Mouse (Mus musculus) limb, embryonic 10.5 days (tissue): ENCODE data around the gene Rab30. TPM values are rescaled to one million over a fixed set of nuclear protein-coding genes. Genes with fewer than 3 reads are reported as not detected.
A peak's percentile ranks its signal among the peaks of the same experiment; 100 is the strongest.
"Not testable (repeated sequence)": the region's sequence is repeated elsewhere in the genome, so short reads cannot be mapped to it uniquely, and the experiment has no call there.

Experiments
- DNase-seq: peaks from one replicate; pipeline ENCODE4 v3.0.0-alpha.2; 2017; ENCODE audit warnings: low spot score
- H3K27ac ChIP-seq: fragments of 300-500 bp; sonication (generic); 2 replicates; pipeline ENCODE4 v1.5.1; 2016; ENCODE audit warnings: mild to moderate bottlenecking
- H3K27me3 ChIP-seq: fragments of 300-500 bp; sonication (generic); 2 replicates; pipeline ENCODE4 v1.6.1; 2016; ENCODE audit warnings: low read depth, mild to moderate bottlenecking; ENCODE audit not compliant: poor library complexity, severe bottlenecking
- H3K36me3 ChIP-seq: fragments of 300-500 bp; sonication (generic); 2 replicates; pipeline ENCODE4 v1.6.1; 2016; ENCODE audit warnings: mild to moderate bottlenecking, moderate library complexity
- H3K4me1 ChIP-seq: fragments of 300-500 bp; sonication (generic); 2 replicates; pipeline ENCODE4 v1.6.1; 2016
- H3K4me3 ChIP-seq: fragments of 300-500 bp; sonication (generic); 2 replicates; pipeline ENCODE4 v1.5.1; 2016; ENCODE audit warnings: mild to moderate bottlenecking, moderate library complexity
- H3K9me3 ChIP-seq: fragments of 300-500 bp; sonication (generic); replicated peaks from 2 replicates; pipeline ENCODE4 v1.6.1; 2016; ENCODE audit warnings: mild to moderate bottlenecking
- WGBS: fragments of 180-500 bp; shearing (Covaris S2); methylation state at CpG from one replicate; pipeline ENCODE4 v1.1.7; 2016; 5-methylcytosine and 5-hydroxymethylcytosine counted together
- polyA plus RNA-seq: library from polyadenylated mRNA; unstranded; fragments of >200 nt; fragmentation: Nextera tagmentation; extraction: Ambion mirVana; gene quantifications from 2 replicates; pipeline ENCODE4 v1.2.1, GENCODE M21; 2016

The Rab30 gene
- polyA plus RNA-seq, 1 experiment from 2014 or later: 11.2 TPM

DNA sequence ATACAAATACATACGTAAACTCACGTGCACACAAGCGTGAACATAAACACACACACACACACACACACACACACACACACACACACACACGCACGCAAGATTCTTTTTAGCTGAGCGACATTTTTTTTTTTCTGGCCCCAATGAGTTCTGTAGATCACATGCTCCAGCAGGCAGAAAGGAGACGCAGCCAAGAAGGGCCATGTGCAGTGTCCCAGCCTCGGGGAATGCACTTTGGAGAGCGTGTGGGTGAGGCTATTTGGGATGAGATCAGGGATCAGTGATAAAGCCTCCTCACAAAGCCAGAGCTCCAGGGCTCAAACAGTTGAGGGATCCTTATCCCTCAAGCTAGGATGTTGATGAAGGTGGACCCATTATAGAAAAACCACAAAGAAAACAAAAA, 24.0 kb downstream of the Rab30 start:
- no peaks in the 10 kb centered on the region for H3K27me3 ChIP-seq
- DNase-seq: no peak
- no peak overlapping the region for H3K4me3 ChIP-seq
- 85% methylated on average over 9 of the region's 9 CpGs for WGBS
- H3K9me3 ChIP-seq: no peaks in the 10 kb centered on the region
- H3K4me1 ChIP-seq: peaks cover 15% of the 10 kb centered on the region
- no peak overlapping the region for H3K27ac ChIP-seq
- H3K36me3 ChIP-seq: no peaks in the 10 kb centered on the region

DNA sequence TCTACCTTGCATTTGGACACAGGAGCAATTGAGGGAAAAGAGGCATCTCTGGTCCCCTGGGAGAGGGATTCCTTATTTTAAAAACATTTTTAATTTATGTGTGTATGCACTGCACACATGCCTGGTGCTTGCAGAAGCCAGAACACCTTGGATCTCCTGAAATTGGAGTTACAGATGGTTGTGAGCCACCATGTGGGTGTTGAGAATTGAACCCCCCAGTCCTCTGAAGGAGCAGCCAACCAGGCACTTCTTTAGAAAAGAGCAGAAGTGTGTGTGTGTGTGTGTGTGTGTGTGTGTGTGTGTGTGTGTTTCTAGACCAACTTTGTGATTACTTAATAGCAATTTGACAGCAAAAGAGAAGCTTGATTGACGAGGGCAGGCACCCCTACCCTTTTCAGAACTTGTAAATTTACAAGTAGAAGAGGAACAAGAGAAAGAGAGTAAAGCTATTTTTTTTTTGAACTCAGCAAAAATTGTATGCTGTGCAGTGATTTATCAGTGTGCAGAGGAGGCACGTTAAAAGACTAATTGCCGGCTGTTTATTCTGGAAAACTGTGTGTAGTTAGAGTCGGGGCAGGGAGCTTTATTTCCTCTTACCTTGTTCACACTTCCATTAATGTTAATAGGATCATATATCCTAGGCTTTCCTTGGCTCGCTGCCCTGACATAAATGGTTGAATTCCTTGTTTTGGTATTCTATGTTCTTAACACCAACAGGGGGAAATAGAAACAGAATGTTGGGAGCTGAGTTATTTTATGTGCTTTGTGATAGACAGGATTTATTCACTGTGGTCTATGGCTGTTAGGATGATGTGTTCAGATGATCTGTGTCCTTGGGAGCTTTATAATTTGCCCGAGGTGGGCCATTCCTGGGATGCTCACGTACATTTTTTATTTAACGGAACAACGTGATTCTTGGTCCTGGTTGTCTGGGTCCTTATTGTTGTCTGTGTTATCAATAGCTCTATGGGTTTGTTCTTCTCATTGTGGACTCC, 25.0 kb downstream of the Rab30 start:
- Histone ChIP-seq H3K36me3 (no peaks in the 10 kb centered on the region), H3K4me1 (peaks cover 15% of the 10 kb centered on the region), H3K4me3 (no peak overlapping the region), H3K9me3 (no peaks in the 10 kb centered on the region), H3K27ac (no peak overlapping the region), H3K27me3 (no peaks in the 10 kb centered on the region)
- 70% methylated on average over 9 of the region's 9 CpGs for WGBS
- DNase-seq: no peak

DNA sequence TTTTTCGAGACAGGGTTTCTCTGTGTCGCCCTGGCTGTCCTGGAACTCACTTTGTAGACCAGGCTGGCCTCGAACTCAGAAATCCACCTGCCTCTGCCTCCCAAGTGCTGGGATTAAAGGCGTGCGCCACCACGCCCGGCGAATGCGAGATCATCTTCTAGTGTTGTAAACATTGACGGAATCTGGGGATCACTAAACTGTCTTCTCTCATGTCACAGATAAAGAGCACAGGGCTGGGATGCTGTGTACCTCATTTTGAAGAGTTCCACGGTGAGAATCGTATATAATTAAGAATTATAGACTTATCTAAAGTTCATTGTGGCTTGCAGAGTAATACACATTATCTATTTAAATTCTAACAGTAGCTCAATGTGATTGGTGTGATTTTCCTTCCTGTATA, 26.7 kb downstream of the Rab30 start:
- peaks cover 15% of the 10 kb centered on the region for H3K4me1 ChIP-seq
- H3K36me3 ChIP-seq, H3K27me3 ChIP-seq, H3K4me3 ChIP-seq, DNase-seq, H3K27ac ChIP-seq, H3K9me3 ChIP-seq: not testable (repeated sequence)
- WGBS: 93% methylated on average over 12 of the region's 12 CpGs

DNA sequence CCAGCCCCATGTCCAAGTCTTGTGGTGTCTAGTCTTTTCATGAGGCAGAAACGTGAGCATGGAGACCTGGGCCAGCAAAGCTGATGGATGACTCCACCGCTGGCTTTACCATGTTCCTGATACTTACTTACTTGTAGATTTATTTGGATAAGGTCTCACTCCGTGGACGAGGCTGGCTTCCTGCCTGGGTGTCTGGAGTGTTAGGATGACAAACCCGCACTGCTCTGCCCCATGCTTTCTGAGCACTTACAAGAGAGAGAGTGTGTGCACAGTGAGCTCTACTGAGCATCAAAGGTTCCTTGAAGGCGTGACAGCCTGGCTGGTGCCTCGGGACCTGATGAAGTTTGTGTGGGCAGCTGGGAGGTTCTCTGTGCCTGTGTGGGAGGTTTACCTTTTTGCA, 27.5 kb downstream of the Rab30 start:
- Histone ChIP-seq H3K4me1 (peaks cover 15% of the 10 kb centered on the region), H3K36me3 (no peaks in the 10 kb centered on the region), H3K27me3 (no peaks in the 10 kb centered on the region), H3K9me3 (no peaks in the 10 kb centered on the region), H3K4me3 (no peak overlapping the region), H3K27ac (no peak overlapping the region)
- DNase-seq: no peak
- 75% methylated on average over 7 of the region's 7 CpGs for WGBS

DNA sequence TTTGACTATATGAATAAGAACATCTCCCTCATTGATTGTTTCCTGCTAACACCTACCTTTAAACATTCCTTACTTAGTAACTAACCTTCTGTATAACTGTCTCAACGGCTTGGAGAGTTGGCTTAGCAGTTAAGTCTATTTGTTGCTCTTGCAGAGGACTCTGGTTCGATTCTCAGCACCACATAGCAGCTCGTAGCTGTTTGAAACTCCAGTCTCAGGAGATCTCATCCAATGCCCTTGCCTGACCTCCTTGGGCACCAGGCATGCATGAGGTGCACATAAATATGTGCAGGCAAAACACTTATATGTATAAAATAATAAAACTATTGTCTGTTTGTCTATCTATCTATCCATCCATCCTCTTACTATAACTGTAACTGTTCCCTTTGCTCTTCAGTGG, 31.6 kb downstream of the Rab30 start:
- H3K36me3 ChIP-seq: no peaks in the 10 kb centered on the region
- no peaks in the 10 kb centered on the region for H3K27me3 ChIP-seq
- H3K9me3 ChIP-seq: no peaks in the 10 kb centered on the region
- WGBS: 90% methylated on average over 3 of the region's 3 CpGs
- no peak for DNase-seq
- no peak overlapping the region for H3K27ac ChIP-seq
- no peak overlapping the region for H3K4me3 ChIP-seq
- H3K4me1 ChIP-seq: peaks cover 32% of the 10 kb centered on the region

DNA sequence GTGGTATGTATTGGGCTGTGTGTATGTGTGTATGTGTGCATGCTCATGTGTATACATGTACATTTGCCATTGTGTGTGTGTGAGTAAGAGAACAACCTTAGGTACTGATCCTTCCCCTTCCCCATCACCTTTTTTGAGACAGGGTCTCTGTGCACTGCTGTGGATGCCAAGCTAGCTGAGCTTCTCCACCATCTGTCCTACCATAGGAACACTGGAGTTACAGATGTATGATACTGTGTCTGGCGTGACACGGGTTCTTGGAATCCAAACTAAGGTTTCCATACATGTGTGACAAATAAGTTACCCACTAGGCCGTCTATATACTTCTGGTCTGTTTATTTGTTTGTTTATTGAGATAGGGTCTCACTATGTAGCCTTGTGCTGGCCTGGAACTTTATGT, 32.2 kb downstream of the Rab30 start:
- Histone ChIP-seq H3K4me3 (no peak overlapping the region), H3K36me3 (no peaks in the 10 kb centered on the region), H3K9me3 (no peaks in the 10 kb centered on the region), H3K27me3 (no peaks in the 10 kb centered on the region), H3K27ac (no peak overlapping the region), H3K4me1 (peaks cover 33% of the 10 kb centered on the region)
- DNase-seq: no peak
- 92% methylated on average over 3 of the region's 3 CpGs for WGBS

DNA sequence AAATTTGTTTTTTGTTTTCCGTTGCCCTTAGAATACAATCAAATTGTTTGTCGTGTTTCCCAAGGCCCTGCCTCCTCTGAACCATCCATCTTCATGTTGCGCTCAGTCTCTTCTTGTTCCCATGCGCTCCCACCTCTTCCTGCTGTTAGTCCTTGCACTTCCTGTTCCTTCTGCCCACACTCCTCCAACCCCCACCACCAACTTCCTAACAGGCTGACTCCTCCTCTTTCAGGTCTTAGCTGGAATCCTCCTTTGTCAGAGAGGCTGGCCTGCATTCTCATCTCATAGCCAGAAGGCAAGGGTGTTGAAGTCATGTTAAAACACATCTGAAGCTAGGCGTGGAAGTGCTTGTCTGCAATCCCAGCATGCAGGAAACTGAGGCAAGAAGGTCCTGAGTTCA, 33.3 kb downstream of the Rab30 start:
- Histone ChIP-seq H3K4me1 (peaks cover 39% of the 10 kb centered on the region), H3K27me3 (no peaks in the 10 kb centered on the region), H3K4me3 (no peak overlapping the region), H3K36me3 (no peaks in the 10 kb centered on the region), H3K27ac (no peak overlapping the region), H3K9me3 (no peaks in the 10 kb centered on the region)
- WGBS: 88% methylated on average over 5 of the region's 5 CpGs
- no peak for DNase-seq

DNA sequence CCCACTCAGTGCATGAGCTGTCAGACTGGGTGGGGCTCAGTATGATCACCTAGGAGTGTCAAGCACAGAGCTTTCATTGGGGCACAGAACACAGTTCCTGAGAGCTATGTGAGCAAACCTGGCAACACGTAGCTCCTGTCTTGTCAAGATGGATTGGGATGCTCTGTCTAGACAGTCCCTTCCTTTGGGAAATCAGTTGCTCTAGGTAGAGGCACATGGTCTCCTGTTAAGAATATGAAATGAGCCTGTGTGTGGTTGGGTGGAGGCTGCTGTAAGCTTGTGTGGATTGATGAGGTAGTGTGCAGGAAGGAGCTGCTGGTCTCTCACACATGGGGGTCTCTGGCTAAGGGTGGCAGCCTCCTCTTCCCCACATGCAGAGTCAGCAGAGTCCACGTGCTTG, 34.3 kb downstream of the Rab30 start:
- H3K36me3 ChIP-seq: no peaks in the 10 kb centered on the region
- H3K9me3 ChIP-seq: no peaks in the 10 kb centered on the region
- no peaks in the 10 kb centered on the region for H3K27me3 ChIP-seq
- H3K4me3 ChIP-seq: no peak overlapping the region
- H3K27ac ChIP-seq: peak overlapping the region; percentile 91
- H3K4me1 ChIP-seq: peaks cover 39% of the 10 kb centered on the region
- DNase-seq: no peak
- WGBS: 35% methylated on average over 2 of the region's 2 CpGs

DNA sequence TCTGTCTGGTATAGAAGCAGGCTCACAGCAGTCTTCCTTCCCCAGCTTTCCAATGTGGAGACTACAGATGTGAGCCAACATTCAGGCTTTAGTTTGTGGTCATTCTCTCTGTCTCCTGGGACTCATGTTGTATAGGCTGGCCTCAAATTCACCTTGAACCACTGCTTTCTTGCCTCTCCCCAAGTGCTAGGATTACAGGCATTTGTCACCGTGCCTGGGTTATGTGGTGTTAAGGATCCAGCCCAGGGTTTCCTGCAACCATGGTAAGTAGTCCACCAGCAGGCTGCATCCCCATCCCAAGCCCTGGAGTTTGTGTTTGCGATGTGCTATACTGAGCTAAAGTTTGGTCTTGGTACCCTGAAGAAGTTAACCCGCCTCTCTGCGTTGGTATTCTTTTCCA, 35.2 kb downstream of the Rab30 start:
- Histone ChIP-seq H3K27me3 (no peaks in the 10 kb centered on the region), H3K4me3 (peak overlapping the region; percentile 43), H3K9me3 (no peaks in the 10 kb centered on the region), H3K27ac (peak overlapping the region; percentile 91), H3K4me1 (peaks cover 39% of the 10 kb centered on the region), H3K36me3 (no peaks in the 10 kb centered on the region)
- DNase-seq: peak; percentile 43
- 46% methylated on average over 4 of the region's 4 CpGs for WGBS

DNA sequence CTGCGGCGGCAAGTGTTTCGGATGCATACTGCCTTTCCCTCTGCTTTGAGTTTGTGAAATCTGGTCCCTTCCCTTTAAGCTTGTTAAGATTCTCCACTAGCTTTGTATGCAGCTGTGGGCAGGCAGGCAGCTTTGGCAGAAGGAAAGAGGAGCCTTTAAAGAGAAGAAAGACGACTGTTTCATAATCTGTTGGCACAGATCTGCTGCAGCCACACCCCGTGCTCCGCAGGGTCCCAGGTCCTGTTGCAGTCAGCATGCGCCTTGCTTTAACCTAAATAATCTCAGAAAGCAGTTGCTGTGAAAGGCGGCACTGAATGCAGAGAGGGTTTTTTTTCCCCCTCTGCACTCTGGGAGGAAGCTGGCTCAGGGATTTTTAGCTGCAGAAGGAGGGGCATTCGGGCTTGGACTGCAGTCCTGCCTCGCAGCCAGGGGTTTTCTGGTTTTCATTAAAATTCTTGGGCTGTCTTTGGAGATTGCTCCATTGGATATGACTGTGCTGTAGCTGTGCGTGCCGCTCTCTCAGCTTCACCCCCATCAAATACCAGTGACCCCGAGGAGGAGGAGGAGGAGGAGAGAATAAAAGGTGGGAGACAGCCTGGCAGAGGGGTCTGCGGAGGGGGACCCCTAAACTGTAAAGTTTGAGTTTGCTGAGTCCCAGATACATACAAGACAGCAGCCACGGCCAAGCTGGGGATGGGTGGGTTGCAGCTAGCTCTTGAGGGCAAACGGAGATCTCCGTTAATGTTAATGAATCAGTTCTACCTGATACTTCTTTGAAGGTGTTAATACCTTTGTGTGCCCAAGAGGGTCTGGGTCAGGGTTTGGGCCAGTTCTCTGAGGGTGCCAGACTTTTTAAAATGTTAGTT, 35.9 kb downstream of the Rab30 start:
- peak; percentile 66 for DNase-seq

DNA sequence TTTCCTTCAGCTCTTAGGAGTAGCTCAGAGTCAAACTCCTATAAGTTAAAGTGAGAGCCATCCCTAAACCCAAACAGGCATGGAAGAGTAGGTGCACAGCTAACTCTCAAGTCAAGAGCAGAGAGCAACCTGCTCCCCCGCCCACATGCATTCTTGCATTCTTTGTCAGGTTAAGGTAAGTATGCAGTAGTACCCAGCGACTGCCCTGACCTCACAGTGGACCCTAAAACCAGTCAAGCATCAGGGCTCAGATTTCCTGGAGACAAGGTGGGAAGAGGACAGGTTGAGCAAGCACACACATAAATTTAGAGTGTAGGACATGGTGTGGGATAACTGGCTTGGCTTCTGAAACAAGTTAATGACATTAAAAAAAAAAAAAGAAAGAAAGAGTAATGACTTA, 37.7 kb downstream of the Rab30 start:
- no peak overlapping the region for H3K4me3 ChIP-seq
- H3K4me1 ChIP-seq: peaks cover 39% of the 10 kb centered on the region
- no peak overlapping the region for H3K27ac ChIP-seq
- DNase-seq: no peak
- no peaks in the 10 kb centered on the region for H3K9me3 ChIP-seq
- H3K27me3 ChIP-seq: no peaks in the 10 kb centered on the region
- no peaks in the 10 kb centered on the region for H3K36me3 ChIP-seq
- 74% methylated on average over 2 of the region's 2 CpGs for WGBS

More for the DNA sequence above, 35.9 kb downstream of the Rab30 start:
- Histone ChIP-seq H3K4me1 (peaks cover 39% of the 10 kb centered on the region), H3K36me3 (no peaks in the 10 kb centered on the region), H3K27me3 (no peaks in the 10 kb centered on the region), H3K27ac (peak overlapping the region; percentile 91), H3K9me3 (no peaks in the 10 kb centered on the region), H3K4me3 (peak overlapping the region; percentile 43)
- 25% methylated on average over 17 of the region's 17 CpGs for WGBS

DNA sequence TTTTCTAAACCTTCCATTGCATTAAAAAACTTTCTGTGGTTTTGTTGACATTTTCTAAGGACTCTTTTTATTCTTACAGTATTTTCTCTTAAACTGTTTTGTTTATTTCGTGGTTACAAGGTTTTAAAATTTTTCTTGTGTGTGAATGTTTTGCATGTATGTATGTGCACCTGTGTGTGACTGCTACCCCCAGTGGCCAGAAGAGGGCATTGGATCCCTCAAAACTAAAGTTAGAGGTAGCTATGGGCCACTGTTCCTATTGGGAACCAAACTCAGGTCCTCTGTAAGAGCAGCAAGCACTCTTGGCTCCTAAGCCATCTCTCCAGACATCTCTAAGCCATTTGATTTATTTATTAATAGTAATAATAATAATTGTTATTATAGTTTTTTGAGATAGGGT, 40.0 kb downstream of the Rab30 start:
- 82% methylated on average over 1 of the region's 1 CpGs for WGBS
- H3K9me3 ChIP-seq: no peaks in the 10 kb centered on the region

DNA sequence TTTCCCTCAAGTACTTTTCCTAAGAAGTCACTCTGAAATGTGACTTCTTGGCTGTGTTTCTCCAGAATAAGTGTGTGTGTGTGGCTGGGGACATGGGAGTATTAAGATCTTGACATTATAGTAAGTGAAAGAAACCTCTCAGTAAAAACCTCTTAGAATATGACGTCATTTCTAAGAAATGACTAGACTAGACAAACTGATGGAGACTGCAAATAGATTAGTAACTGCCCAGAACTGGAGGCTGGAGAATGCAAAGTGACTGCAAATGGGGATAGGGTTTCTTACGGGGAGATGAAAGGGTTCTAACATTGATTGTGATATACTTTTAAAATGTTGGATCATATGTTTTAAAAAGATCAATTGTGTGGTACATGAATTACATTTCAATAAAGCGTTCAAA, 40.5 kb downstream of the Rab30 start:
- Histone ChIP-seq H3K36me3 (no peaks in the 10 kb centered on the region), H3K4me3 (no peak overlapping the region), H3K9me3 (no peaks in the 10 kb centered on the region), H3K4me1 (peaks cover 18% of the 10 kb centered on the region), H3K27ac (no peak overlapping the region), H3K27me3 (no peaks in the 10 kb centered on the region)
- DNase-seq: no peak
- 97% methylated on average over 3 of the region's 3 CpGs for WGBS

More for the DNA sequence above, 40.0 kb downstream of the Rab30 start:
- no peaks in the 10 kb centered on the region for H3K36me3 ChIP-seq
- no peak for DNase-seq
- H3K4me3 ChIP-seq: no peak overlapping the region
- H3K27ac ChIP-seq: no peak overlapping the region
- no peaks in the 10 kb centered on the region for H3K27me3 ChIP-seq
- H3K4me1 ChIP-seq: peaks cover 24% of the 10 kb centered on the region
